Mouse (Mus musculus) hindbrain, embryonic 12.5 days (tissue): Measurements from ENCODE around the gene Ero1lb. TPM values are rescaled to one million over a fixed set of nuclear protein-coding genes. Genes with fewer than 3 reads are reported as not detected.

ENCODE experiments used
- ATAC-seq: fragments of 200-750 bp; cut with Nextera tagmentation; 2 replicates; pipeline ENCODE4 v1.8.0; 2017; ENCODE audit warnings: moderate TSS enrichment; ENCODE audit not compliant: low FRiP score
- H3K27ac ChIP-seq: fragments of 300-500 bp; sonication (generic); 2 replicates; pipeline ENCODE4 v1.5.1; 2016; ENCODE audit warnings: mild to moderate bottlenecking
- H3K27me3 ChIP-seq: fragments of 300-500 bp; sonication (generic); 2 replicates; pipeline ENCODE4 v1.6.1; 2016; ENCODE audit warnings: mild to moderate bottlenecking
- H3K36me3 ChIP-seq: fragments of 300-500 bp; sonication (generic); 2 replicates; pipeline ENCODE4 v1.6.1; 2016; ENCODE audit warnings: mild to moderate bottlenecking
- H3K4me1 ChIP-seq: fragments of 300-500 bp; sonication (generic); 2 replicates; pipeline ENCODE4 v1.6.1; 2016
- H3K4me2 ChIP-seq: fragments of 300-500 bp; sonication (generic); replicated peaks from 2 replicates; pipeline ENCODE4 v1.6.1; 2016; ENCODE audit warnings: mild to moderate bottlenecking
- H3K4me3 ChIP-seq: fragments of 300-500 bp; sonication (generic); 2 replicates; pipeline ENCODE4 v1.5.1; 2016; ENCODE audit warnings: mild to moderate bottlenecking
- H3K9ac ChIP-seq: fragments of 300-500 bp; sonication (generic); 2 replicates; pipeline ENCODE4 v1.6.1; 2016; ENCODE audit warnings: mild to moderate bottlenecking, moderate library complexity
- H3K9me3 ChIP-seq: fragments of 300-500 bp; sonication (generic); replicated peaks from 2 replicates; pipeline ENCODE4 v1.6.1; 2016; ENCODE audit warnings: mild to moderate bottlenecking
- WGBS: fragments of 180-500 bp; shearing (Covaris S2); methylation state at CpG from one replicate; pipeline ENCODE4 v1.1.7; 2016; 5-methylcytosine and 5-hydroxymethylcytosine counted together
- polyA plus RNA-seq: library from polyadenylated mRNA; unstranded; fragments of >200 nt; fragmentation: Nextera tagmentation; extraction: Ambion mirVana; gene quantifications from 2 replicates; pipeline ENCODE4 v1.2.1, GENCODE M21; 2016

The Ero1lb gene
- polyA plus RNA-seq, 1 experiment from 2014 or later: 13.1 TPM

- no peak for ATAC-seq
- Histone ChIP-seq H3K4me3 (no peak overlapping the region), H3K4me1 (peaks cover 9% of the 10 kb centered on the region), H3K9ac (no peak overlapping the region), H3K4me2 (no peak overlapping the region), H3K27ac (no peak overlapping the region), H3K9me3 (no peaks in the 10 kb centered on the region), H3K36me3 (no peaks in the 10 kb centered on the region), H3K27me3 (no peaks in the 10 kb centered on the region; the same call in none of the 2 replicates)
- 91% methylated on average over 8 of the region's 8 CpGs for WGBS
Observed at GRCm38 (mm10) chr13:12543880-12544568, 21.6 kb upstream of the Ero1lb start.

- ATAC-seq: no peak
- Histone ChIP-seq H3K9me3 (no peaks in the 10 kb centered on the region), H3K4me2 (no peak overlapping the region), H3K27ac (no peak overlapping the region), H3K4me1 (no peaks in the 10 kb centered on the region), H3K9ac (no peak overlapping the region), H3K36me3 (no peaks in the 10 kb centered on the region), H3K4me3 (no peak overlapping the region), H3K27me3 (no peaks in the 10 kb centered on the region)
- WGBS: 61% methylated on average over 4 of the region's 4 CpGs
Observed at GRCm38 (mm10) chr13:12554211-12554610, 11.5 kb upstream of the Ero1lb start.

- Histone ChIP-seq H3K27me3 (no peaks in the 10 kb centered on the region), H3K36me3 (no peaks in the 10 kb centered on the region), H3K4me1 (no peaks in the 10 kb centered on the region), H3K9ac (no peak overlapping the region), H3K4me3 (no peak overlapping the region), H3K27ac (no peak overlapping the region), H3K4me2 (no peak overlapping the region), H3K9me3 (no peaks in the 10 kb centered on the region)
- 68% methylated on average over 3 of the region's 3 CpGs for WGBS
- no peak for ATAC-seq
Observed at GRCm38 (mm10) chr13:12559044-12559443, 6.6 kb upstream of the Ero1lb start.

- 57% methylated on average over 6 of the region's 6 CpGs for WGBS
- no peak for ATAC-seq
- Histone ChIP-seq H3K36me3 (no peaks in the 10 kb centered on the region), H3K4me3 (no peak overlapping the region), H3K27ac (no peak overlapping the region), H3K27me3 (no peaks in the 10 kb centered on the region), H3K9me3 (no peaks in the 10 kb centered on the region), H3K4me1 (no peaks in the 10 kb centered on the region), H3K4me2 (no peak overlapping the region), H3K9ac (no peak overlapping the region)
Observed at GRCm38 (mm10) chr13:12559462-12560120, 6.1 kb upstream of the Ero1lb start.

- Histone ChIP-seq H3K4me2 (no peak overlapping the region), H3K9ac (no peak overlapping the region), H3K4me1 (peaks cover 7% of the 10 kb centered on the region), H3K9me3 (no peaks in the 10 kb centered on the region), H3K27me3 (no peaks in the 10 kb centered on the region), H3K4me3 (no peak overlapping the region), H3K27ac (no peak overlapping the region), H3K36me3 (no peaks in the 10 kb centered on the region)
- 76% methylated on average over 2 of the region's 2 CpGs for WGBS
- no peak for ATAC-seq
Observed at GRCm38 (mm10) chr13:12561729-12562128, 3.9 kb upstream of the Ero1lb start.

GRCm38 (mm10) chr13:12562256-12562655, 3.4 kb upstream of the Ero1lb start:
- Histone ChIP-seq H3K36me3 (no peaks in the 10 kb centered on the region), H3K27me3 (no peaks in the 10 kb centered on the region), H3K4me1 (peaks cover 9% of the 10 kb centered on the region), H3K27ac (no peak overlapping the region), H3K4me2 (no peak overlapping the region), H3K9me3 (no peaks in the 10 kb centered on the region), H3K4me3 (no peak overlapping the region), H3K9ac (no peak overlapping the region)
- no peak for ATAC-seq
- 90% methylated on average over 4 of the region's 4 CpGs for WGBS

- Histone ChIP-seq H3K27ac (no peak overlapping the region), H3K9me3 (no peaks in the 10 kb centered on the region), H3K4me2 (no peak overlapping the region), H3K4me1 (peaks cover 9% of the 10 kb centered on the region), H3K27me3 (no peaks in the 10 kb centered on the region), H3K9ac (no peak overlapping the region), H3K36me3 (no peaks in the 10 kb centered on the region), H3K4me3 (no peak overlapping the region)
- ATAC-seq: no peak
- 77% methylated on average over 1 of the region's 1 CpGs for WGBS
Observed at GRCm38 (mm10) chr13:12567936-12568335, 2.3 kb downstream of the Ero1lb start.

- Histone ChIP-seq H3K36me3 (no peaks in the 10 kb centered on the region), H3K4me1 (peaks cover 9% of the 10 kb centered on the region), H3K27me3 (no peaks in the 10 kb centered on the region), H3K27ac (no peak overlapping the region), H3K9me3 (no peaks in the 10 kb centered on the region), H3K4me3 (no peak overlapping the region), H3K4me2 (no peak overlapping the region), H3K9ac (no peak overlapping the region)
- 70% methylated on average over 9 of the region's 9 CpGs for WGBS
- ATAC-seq: no peak
Observed at GRCm38 (mm10) chr13:12568597-12569469, 3.2 kb downstream of the Ero1lb start.

- 80% methylated on average over 7 of the region's 7 CpGs for WGBS
- H3K9me3 ChIP-seq: no peaks in the 10 kb centered on the region
Observed at GRCm38 (mm10) chr13:12569741-12570140, 4.1 kb downstream of the Ero1lb start.

GRCm38 (mm10) chr13:12574979-12575536, 9.4 kb downstream of the Ero1lb start:
- no peaks in the 10 kb centered on the region for H3K4me1 ChIP-seq
- H3K4me2 ChIP-seq: no peak overlapping the region
- H3K4me3 ChIP-seq: no peak overlapping the region
- H3K9ac ChIP-seq: no peak overlapping the region
- H3K36me3 ChIP-seq: no peaks in the 10 kb centered on the region
- no peak for ATAC-seq
- H3K27ac ChIP-seq: no peak overlapping the region
- no peaks in the 10 kb centered on the region for H3K9me3 ChIP-seq
- 89% methylated on average over 9 of the region's 9 CpGs for WGBS
- no peaks in the 10 kb centered on the region for H3K27me3 ChIP-seq

More at GRCm38 (mm10) chr13:12569741-12570140, 4.1 kb downstream of the Ero1lb start:
- Histone ChIP-seq H3K27me3 (no peaks in the 10 kb centered on the region), H3K9ac (no peak overlapping the region), H3K27ac (no peak overlapping the region), H3K36me3 (no peaks in the 10 kb centered on the region), H3K4me2 (no peak overlapping the region), H3K4me1 (peaks cover 9% of the 10 kb centered on the region), H3K4me3 (no peak overlapping the region)
- ATAC-seq: no peak

- WGBS: 85% methylated on average over 5 of the region's 5 CpGs
- no peaks in the 10 kb centered on the region for H3K9me3 ChIP-seq
- no peak overlapping the region for H3K27ac ChIP-seq
- no peaks in the 10 kb centered on the region for H3K4me1 ChIP-seq
- H3K4me3 ChIP-seq: no peak overlapping the region
- no peak overlapping the region for H3K4me2 ChIP-seq
- no peaks in the 10 kb centered on the region for H3K36me3 ChIP-seq
- no peak overlapping the region for H3K9ac ChIP-seq
- no peak for ATAC-seq
- H3K27me3 ChIP-seq: no peaks in the 10 kb centered on the region
Observed at GRCm38 (mm10) chr13:12578145-12578544, 12.5 kb downstream of the Ero1lb start.

GRCm38 (mm10) chr13:12589003-12589402, 23.3 kb downstream of the Ero1lb start:
- H3K4me2 ChIP-seq: no peak overlapping the region
- WGBS: 7% methylated on average over 3 of the region's 3 CpGs
- H3K9me3 ChIP-seq: no peaks in the 10 kb centered on the region
- no peaks in the 10 kb centered on the region for H3K4me1 ChIP-seq
- H3K27ac ChIP-seq: no peak overlapping the region
- no peak overlapping the region for H3K4me3 ChIP-seq
- H3K9ac ChIP-seq: no peak overlapping the region
- no peaks in the 10 kb centered on the region for H3K27me3 ChIP-seq
- no peak for ATAC-seq
- 0 out of 2 replicates have a peak, but pooled peaks cover 2% of the 10 kb centered on the region for H3K36me3 ChIP-seq
